Mouse (Mus musculus) C2C12 (cell line): ENCODE measurements around the gene Nosip. TPM values are rescaled to one million over a fixed set of nuclear protein-coding genes. Genes with fewer than 3 reads are reported as not detected.

Experiments used
- H3K27me3 ChIP-seq: one replicate; pipeline ENCODE4 v1.6.1; 2011; ENCODE audit not compliant: control insufficient read depth, insufficient read depth, insufficient read length
- H3K36me3 ChIP-seq: one replicate; pipeline ENCODE4 v1.6.1; 2011; ENCODE audit not compliant: control insufficient read depth, insufficient read depth
- H3K4me3 ChIP-seq: one replicate; pipeline ENCODE4 v1.5.1; 2011; ENCODE audit warnings: mild to moderate bottlenecking, control low read depth; ENCODE audit not compliant: poor library complexity, insufficient read depth, severe bottlenecking
- H3K79me2 ChIP-seq: one replicate; pipeline ENCODE4 v1.6.1; 2011; ENCODE audit not compliant: control insufficient read depth, insufficient read depth
- H3K79me3 ChIP-seq: one replicate; pipeline ENCODE4 v1.6.1; 2011; ENCODE audit warnings: low read depth, control low read depth
- H3ac ChIP-seq: one replicate; pipeline ENCODE3; 2011; ENCODE audit warnings: low read depth; ENCODE audit not compliant: control insufficient read depth, insufficient read length
- CEBPB ChIP-seq: IDR thresholded peaks from one replicate; pipeline ENCODE4 v1.6.1; 2011; ENCODE audit warnings: low read depth, mild to moderate bottlenecking, control low read depth, moderate library complexity
- CTCF ChIP-seq: IDR thresholded peaks from one replicate; pipeline ENCODE4 v1.5.1; 2011; ENCODE audit not compliant: control insufficient read depth, insufficient read depth, insufficient read length
- FOSL1 ChIP-seq: IDR thresholded peaks from one replicate; pipeline ENCODE4 v1.8.0; 2011; ENCODE audit warnings: mild to moderate bottlenecking, low read length; ENCODE audit not compliant: poor library complexity, insufficient read depth, severe bottlenecking
- MAX ChIP-seq: IDR thresholded peaks from one replicate; pipeline ENCODE4 v1.6.1; 2011; ENCODE audit warnings: mild to moderate bottlenecking, control low read depth
- MYOD1 ChIP-seq: IDR thresholded peaks from one replicate; pipeline ENCODE4 v1.6.1; 2011; ENCODE audit warnings: low read depth; ENCODE audit not compliant: control insufficient read depth, insufficient read length
- MYOG ChIP-seq: IDR thresholded peaks from one replicate; pipeline ENCODE4 v1.6.1; 2011; ENCODE audit not compliant: control insufficient read depth, insufficient read length; ENCODE audit errors: extremely low read depth
- USF1 ChIP-seq: IDR thresholded peaks from one replicate; pipeline ENCODE4 v1.6.1; 2011; ENCODE audit warnings: low read depth, mild to moderate bottlenecking, control low read depth, moderate library complexity
- polyA plus RNA-seq: library from polyadenylated mRNA; unstranded; fragments of >200 nt; fragmentation: generic; extraction: Trizol; gene quantifications from one replicate; pipeline ENCODE4 v1.2.1, GENCODE M21; 2012; ENCODE audit warnings: missing spikeins

Nosip gene
- polyA plus RNA-seq, 1 experiment, result 66.6 TPM

GRCm38 (mm10) chr7:45112529-45112928 lies 50.3 kb downstream of the Nosip start:
- Histone ChIP-seq H3ac (no peak overlapping the region), H3K4me3 (no peak overlapping the region), H3K27me3 (no peaks in the 10 kb centered on the region), H3K79me3 (no peaks in the 10 kb centered on the region), H3K79me2 (no peaks in the 10 kb centered on the region), H3K36me3 (no peaks in the 10 kb centered on the region)
- TF ChIP-seq CEBPB (no peak), FOSL1 (no peak), MYOD1 (no peak), MYOG (no peak)

DNA sequence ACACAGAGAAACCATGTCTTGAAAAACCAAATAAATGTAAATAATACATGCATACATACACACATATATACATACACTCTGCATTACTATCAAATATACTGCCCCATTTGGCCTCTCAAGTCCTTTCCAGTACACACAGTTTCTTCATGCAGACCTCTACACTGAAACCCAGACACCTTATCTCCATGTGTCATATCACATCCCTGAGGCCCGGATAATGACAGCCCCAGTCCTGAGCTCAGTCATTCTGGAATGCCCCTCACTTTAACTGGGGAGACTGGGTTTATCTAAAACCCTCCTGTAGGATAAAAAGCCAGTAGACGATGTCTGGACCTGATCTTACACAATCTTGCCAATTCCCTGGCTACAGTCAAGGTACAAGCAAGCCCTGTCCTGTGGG lies 51.2 kb downstream of the Nosip start:
- Histone ChIP-seq H3K4me3 (no peak overlapping the region), H3K79me2 (no peaks in the 10 kb centered on the region), H3K27me3 (no peaks in the 10 kb centered on the region), H3ac (no peak overlapping the region), H3K79me3 (no peaks in the 10 kb centered on the region), H3K36me3 (no peaks in the 10 kb centered on the region)
- TF ChIP-seq MYOG (no peak), FOSL1 (no peak), USF1 (no peak), MYOD1 (no peak), CEBPB (no peak), MAX (no peak), CTCF (no peak)

DNA sequence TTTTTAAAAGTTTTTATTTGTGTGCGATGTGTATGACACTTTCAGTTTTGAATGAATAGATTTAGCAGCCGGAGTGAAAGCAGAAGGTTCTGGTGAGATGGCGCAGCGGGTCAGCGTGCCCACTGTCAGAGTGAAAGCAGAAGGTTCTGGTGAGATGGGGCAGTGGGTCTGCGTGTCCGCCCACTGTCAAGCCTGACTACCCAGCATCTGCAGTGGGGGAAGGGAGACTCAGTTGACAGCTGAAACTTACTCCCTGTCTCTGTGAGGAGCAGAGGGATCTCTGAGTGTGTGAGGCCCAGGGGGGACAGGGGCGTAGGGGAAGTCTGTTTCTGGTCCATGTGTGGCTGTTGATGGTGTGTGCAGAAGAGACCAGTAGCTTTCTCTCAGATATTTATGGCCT lies 55.3 kb downstream of the Nosip start:
- H3K79me2 ChIP-seq, result peaks cover 20% of the 10 kb centered on the region
- peaks cover 9% of the 10 kb centered on the region for H3K79me3 ChIP-seq
- TF ChIP-seq CTCF (no peak), CEBPB (no peak), MYOG (no peak), FOSL1 (no peak), MYOD1 (no peak), MAX (no peak), USF1 (no peak)
- H3K36me3 ChIP-seq, result peaks cover 39% of the 10 kb centered on the region
- no peak overlapping the region for H3K4me3 ChIP-seq
- H3K27me3 ChIP-seq, result no peaks in the 10 kb centered on the region
- no peak overlapping the region for H3ac ChIP-seq

- H3K79me2 ChIP-seq, result peaks cover 27% of the 10 kb centered on the region
- TF ChIP-seq CEBPB (no peak), FOSL1 (no peak), CTCF (no peak), MYOD1 (no peak), USF1 (no peak), MAX (no peak), MYOG (no peak)
- H3ac ChIP-seq, result no peak overlapping the region
- H3K79me3 ChIP-seq, result peaks cover 17% of the 10 kb centered on the region
- H3K4me3 ChIP-seq, result no peak overlapping the region
- peaks cover 47% of the 10 kb centered on the region for H3K36me3 ChIP-seq
- no peaks in the 10 kb centered on the region for H3K27me3 ChIP-seq
These were observed 56.1 kb downstream of the Nosip start for GRCm38 (mm10) chr7:45118336-45118735.

GRCm38 (mm10) chr7:45119780-45120709 lies 57.8 kb downstream of the Nosip start:
- no peak overlapping the region for H3ac ChIP-seq
- H3K79me2 ChIP-seq, result peaks cover 36% of the 10 kb centered on the region
- H3K4me3 ChIP-seq, result no peak overlapping the region
- TF ChIP-seq MYOG (no peak), CEBPB (no peak), USF1 (no peak), CTCF (no peak), MYOD1 (no peak), FOSL1 (no peak), MAX (no peak)
- peaks cover 24% of the 10 kb centered on the region for H3K79me3 ChIP-seq
- H3K27me3 ChIP-seq, result no peaks in the 10 kb centered on the region
- H3K36me3 ChIP-seq, result peaks cover 56% of the 10 kb centered on the region
